Mouse (Mus musculus): ENCODE results near the gene Ggta1.

- TF ChIP-seq CTCF (IDR thresholded peaks at IDR 0.05; ENCODE audit: low read depth, low read length) (no peak), POLR2A (IDR thresholded peaks at IDR 0.05; ENCODE audit: borderline replicate concordance, low read depth, low read length) (no peak)
These were observed 11.5 kb downstream of the Ggta1 start for GRCm38 (mm10) chr2:35451484-35452050.
